Mouse (Mus musculus): ENCODE measurements at regions not wholly inside any gene's neighbourhood (a gene's known extent, or its start where the extent isn't known, plus 50 kb on each side); places are given as distances from the start of the nearest gene placed in this dataset.

DNA sequence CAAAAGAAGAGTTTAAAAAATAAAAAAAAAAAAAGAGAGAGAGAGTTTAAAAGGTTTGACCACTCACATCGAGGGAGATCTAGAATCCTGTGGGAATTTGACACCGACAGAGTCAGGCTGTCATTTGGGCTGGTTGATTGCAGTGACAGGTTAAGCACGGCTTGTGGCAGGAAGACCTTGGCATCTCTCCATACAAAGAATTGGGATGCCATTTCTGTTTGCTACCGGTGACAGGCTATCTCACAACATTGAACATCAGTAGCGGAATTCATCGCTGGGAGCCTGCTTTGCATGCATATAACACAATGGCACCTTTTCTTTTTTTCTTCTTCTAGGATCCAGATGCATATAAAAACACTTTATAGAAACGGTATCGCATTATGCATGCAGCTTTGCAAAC, 53.7 kb upstream of the Gm26657 start:
- ATAC-seq (ENCODE audit: low TSS enrichment): no peak

DNA sequence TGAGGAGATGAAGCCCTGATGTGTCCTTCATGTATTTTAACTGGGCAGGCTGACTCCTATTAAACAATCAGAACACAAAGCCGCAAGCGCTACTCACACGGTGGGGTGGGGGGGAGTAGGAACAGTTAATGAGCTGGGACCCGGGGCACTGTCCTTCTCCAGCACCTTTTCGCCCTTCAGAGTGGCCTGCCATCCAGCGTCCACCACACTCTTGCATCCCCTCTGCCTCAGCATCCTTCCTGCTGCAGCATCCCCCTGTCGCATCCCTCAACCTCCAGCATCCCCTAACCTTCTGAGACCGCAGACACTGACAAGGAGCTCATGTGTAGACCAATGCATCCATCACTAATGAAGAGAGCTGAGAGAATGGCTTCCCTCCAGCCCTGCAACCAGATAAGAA, 54.2 kb upstream of the Gm26657 start:
- no peak for ATAC-seq (ENCODE audit: low TSS enrichment)

DNA sequence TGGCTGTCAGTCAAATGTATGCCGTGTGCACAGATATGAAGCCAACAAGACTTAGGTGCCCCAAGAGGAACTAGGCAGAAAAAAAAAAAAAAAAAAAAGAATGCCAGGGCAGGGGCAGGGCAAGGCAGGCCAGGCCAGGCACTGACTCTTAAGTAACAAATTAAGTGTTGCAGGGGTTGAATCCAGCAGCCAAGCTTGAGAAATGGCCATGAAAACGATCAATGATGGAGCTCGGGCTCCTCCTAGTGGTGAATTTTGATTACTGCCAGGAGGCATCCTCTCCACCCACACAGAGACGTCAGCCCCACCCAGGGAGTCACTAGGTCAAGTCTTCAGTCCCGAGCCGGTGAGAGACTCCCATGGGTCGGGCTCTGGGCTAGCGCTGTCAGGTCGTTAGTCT, 54.7 kb upstream of the Gm26657 start:
- peak; percentile 88 for ATAC-seq (ENCODE audit: low TSS enrichment)

DNA sequence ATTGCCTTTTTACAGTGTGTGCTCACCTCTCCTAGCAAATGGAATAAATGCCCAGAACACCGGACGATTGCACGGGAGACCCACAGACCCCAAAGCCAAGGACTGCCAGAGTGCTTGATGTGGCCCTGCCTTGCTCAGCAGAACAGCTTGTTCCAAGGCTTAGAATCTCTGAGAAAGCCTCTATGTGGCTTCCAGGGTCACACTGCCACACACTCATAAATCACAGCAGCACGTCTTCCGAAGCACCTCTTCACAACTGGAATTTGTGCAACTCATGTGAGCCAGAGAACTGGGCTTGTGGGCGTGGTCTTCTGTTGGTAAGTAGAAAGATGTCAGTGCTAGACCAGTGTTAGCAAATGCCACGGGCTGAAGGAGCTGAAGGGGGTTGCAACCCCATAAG, 55.8 kb upstream of the Gm26657 start:
- no peak for ATAC-seq (ENCODE audit: low TSS enrichment)

DNA sequence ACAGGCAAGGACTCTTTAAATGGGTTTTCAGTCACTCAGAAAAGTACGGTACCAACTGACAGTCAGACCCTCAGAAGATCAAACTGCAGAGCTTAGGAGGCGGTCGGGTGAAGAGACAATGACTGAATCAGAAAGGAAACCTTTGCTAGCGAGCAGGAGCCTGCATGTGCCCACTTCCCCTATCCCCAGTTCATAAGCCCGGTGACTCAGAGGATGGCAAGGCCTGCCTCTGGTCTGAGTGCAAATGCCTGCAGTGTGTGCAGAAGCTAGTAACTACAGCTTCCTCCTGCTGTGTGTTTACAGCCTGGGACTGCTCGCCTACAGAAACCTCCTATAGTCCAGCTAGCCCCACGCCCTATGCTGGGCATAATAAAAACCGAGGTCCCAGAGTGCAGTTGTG, 58.7 kb upstream of the Gm26657 start:
- no peak for ATAC-seq (ENCODE audit: low TSS enrichment)

DNA sequence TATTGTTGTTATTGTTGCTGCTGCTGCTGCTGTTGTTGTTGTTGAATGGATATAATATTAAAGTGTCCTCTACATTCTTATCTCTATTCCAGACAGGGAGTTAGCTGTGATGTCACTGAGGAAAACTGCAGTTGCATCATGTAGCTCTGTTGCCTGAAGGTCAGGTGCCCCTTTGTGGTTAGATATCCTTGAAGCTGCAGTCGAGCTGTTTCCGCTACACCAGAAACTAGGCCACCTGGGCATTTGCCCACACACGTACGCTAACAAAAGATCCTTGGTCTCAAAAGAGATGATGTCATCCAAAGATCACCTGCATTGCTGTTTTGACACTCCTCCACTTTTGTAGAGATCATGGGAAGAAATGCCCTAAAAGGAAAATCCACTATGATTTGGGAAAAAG, 66.0 kb upstream of the Gm26657 start:
- ATAC-seq (ENCODE audit: low TSS enrichment): no peak

DNA sequence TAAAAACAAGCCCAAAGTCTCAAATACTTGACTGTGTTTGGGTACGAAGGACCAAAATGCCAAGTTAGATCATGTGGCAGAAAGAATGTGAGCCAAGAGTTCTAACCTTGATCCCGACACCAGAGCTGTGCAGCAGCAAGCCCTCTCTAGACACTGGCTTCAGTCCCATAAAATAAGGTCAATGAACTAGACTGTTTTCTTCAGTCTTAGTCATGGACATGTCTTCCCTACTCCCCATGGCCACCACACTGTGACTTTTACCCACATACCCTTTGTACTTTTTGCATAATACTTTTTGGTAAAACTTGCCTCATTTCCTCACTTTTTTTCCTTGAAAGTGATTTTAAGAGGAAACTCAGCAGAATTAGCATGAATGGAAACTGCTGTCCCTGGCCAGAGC, 74.9 kb upstream of the Gm26657 start:
- ATAC-seq (ENCODE audit: low TSS enrichment): no peak

DNA sequence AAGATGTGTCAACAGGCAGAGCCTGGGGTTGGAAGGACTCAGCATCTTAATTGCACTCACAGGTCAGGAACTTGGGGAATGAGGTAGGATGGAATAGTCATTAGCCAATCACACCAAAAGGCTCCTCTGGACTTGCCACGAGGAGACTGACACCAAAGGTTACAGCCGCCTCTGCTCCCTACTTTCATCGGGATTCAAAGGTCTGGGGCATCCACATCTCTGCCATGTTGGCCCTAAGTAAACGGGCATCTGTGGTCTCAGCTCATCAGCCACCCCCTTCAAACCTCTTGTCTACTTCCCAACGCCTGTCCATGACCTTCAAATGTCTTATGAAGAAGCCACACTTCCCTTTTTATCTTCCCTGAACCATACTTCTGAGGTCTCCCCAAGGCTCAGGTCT, 78.1 kb upstream of the Gm26657 start:
- no peak for ATAC-seq (ENCODE audit: low TSS enrichment)

DNA sequence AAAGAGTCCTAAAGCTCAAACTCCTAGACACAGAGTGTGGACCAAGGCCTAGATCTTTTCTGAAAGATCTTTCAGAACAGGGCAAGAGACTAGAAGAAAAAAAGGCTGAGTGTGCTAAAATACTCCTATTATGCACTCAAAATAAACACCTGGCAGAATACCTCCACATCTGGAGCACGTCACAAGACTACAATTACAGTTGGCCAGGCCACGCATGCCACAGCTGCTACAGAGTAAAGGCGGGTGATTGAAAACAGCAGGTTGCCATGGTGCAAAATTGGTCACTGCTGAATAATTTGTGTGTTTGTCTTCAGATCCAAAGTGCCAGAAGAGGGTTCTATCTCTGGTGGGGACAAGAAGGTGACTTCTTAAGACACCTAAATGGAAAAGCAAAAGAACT, 82.8 kb upstream of the Gm26657 start:
- ATAC-seq (ENCODE audit: low TSS enrichment): no peak

DNA sequence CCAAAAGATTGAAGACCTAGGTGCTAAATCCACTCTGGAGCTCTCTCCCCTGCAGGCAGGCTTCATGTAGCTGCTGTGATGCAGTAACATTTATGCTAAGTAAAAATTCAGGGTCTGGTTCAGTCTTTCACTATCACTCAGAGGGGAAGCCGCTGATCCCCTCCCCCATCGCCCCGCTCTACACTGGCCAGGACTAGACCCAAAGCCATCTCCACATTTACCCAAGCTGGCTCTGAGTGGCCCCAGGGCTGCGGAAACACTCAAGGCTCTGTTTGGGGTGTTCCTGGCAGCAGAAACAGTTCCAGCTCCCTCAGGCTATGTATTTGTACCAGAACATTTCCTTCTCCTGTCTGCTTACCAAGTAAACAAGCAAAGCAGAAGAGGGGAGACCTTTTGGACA, 85.5 kb upstream of the Gm26657 start:
- peak; percentile 72; the same call in 1 of the 2 replicates for ATAC-seq (ENCODE audit: low TSS enrichment)

DNA sequence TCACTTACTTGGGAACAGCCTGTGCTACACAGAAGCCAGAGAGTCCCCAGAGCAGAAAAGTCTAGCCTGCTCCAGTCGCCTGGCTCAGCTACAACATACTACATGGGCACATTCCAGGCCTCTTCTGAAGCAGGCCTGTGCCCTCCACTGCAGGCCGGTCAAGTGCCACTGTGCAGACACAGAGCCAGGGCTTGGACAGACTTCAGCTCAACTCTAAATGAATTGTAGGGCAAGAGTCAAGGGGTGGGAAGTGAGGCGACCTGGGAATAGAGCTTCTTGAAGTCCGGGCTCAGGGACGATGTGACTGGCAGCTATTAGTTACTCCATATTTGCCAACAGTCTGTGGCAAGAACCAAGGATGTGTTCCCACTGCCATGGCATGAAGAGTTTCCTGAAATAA, 87.1 kb upstream of the Gm26657 start:
- no peak for ATAC-seq (ENCODE audit: low TSS enrichment)

DNA sequence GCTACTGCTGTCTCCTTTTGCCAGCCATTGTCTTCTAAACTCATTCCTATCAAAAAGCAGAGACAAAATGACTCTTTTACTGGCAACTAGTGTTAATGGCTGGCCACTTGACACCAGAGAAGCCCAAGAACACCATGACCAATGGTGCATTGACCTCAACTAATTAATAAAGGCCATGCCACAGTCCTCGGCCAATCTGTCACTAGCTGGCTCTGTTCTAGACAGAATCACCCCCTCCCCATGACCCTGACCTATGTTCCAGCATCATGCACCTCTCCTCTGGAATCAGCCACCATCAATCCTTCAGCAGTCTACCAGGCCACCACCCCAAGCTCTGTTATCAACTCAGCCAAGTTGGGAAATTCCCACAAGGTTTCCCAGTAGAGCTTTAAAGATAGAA, 90.1 kb upstream of the Gm26657 start:
- ATAC-seq (ENCODE audit: low TSS enrichment): no peak

DNA sequence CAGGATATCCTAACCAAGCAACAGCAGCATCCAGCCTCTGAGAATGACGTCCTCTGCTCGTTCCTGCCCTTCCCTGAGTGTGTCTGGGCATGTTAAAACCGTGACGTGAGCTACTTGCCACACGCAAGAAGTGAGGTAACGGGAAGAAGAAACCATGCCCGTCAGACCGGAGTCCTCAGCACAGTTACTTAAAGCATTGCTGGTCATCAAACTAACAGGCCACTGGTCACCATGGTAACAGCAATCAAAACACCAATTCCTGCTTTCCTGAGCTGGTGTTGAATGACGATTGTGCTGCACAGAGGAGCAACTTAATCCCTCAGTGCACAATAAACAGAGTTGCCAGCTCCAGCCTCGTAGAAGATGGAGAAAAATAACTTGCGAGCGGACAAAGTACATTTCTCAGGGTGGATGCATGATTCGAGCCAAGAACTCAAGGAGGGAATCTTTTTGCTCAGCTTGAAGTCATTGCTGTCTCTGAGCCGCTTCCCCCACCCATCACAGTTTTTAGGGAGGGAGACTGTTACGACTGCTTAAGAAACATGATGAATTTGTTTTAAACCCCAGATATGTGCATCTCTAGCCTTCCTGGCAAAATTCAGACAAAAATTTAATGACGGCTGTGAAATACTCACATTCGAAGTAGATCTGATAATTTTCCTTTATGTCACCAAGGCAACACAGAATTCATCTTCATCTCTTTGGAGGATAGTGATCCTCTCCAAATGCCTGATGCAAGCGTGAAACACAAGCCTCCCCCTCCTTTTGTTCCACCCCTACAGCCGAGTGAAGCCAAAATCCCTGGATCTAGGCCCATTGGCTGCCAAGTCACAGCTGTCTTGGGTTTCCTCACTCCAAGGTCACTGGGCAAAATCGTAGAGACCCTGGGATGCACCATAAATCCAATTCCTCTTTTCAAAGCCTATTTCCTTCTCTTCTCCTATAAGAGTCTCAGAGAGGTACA, 95.6 kb upstream of the Gm26657 start:
- peak; percentile 85 for ATAC-seq (ENCODE audit: low TSS enrichment)

DNA sequence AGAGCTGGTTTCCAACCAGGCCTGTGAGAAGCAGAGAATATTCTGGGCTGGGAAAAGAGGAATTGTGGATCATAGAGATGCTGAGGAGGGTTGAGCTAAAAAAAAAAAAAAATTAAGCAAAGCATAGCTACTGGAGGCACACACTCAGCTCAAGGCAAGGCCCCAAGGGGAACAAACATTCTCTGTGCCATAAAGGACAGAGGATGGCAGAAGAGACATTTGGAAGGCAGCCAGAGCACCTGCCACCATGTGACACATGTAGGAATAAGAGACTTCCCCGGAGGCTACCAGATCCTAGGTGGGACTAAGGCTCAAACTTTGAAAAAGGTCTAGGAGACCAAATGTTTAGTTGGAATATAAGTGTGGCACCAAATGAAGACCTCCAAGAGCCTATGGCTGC, 96.4 kb upstream of the Gm26657 start:
- ATAC-seq (ENCODE audit: low TSS enrichment): no peak

DNA sequence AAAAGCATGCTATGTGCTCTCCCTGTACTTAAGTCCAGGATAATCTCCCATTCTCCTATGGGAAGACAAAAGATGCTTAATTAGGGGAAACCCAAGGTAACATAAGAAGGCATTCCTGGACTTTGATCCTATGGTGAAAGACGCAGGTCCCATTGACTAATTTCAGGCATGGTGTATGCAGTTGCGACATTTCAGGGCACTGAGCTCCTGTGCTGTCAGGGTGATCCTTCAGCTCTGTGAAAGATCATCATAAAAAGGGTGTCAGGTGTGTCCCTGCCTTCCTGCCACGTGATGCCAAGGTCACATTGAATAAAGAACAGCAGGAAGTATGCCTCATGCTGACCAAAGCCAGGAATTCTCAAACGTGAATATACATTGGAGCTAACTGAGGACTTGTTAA, 100.2 kb upstream of the Gm26657 start:
- no peak for ATAC-seq (ENCODE audit: low TSS enrichment)

DNA sequence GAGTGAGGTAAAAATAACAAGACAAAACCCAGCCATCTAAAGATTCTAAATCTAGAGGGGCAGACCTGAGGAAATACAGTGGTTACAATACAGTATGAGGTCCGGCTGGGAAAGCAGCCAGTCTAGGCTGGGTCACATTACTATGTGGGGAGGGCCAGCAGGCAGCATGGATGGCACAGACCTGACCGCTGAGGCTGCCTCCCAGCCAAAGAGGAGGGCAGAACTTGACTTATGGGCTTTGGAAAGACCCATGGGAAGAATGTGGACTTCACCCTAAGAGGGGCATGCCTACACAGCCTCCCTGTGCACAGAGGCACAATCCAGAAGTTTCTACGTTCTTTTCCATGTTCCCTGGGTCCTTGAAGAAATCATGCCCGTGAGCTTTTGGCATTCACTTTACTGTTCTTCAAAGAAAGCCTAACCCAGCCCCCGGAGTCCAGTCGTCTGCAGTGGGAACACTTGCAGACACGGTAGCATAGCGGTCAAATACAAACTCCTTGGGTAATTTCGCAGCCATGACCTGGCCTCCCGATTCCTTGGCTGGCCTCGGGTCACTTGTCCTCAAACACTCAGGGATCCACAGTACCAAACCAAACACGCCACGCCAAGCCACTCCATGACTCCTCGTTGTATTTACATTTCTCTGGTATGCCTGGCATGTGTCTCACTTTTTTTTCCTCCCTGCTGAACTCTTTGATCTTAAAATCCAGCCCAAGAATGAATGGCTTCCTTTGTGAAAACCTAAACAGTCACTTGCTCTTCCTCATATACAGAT, 101.0 kb upstream of the Gm26657 start:
- ATAC-seq (ENCODE audit: low TSS enrichment): no peak

DNA sequence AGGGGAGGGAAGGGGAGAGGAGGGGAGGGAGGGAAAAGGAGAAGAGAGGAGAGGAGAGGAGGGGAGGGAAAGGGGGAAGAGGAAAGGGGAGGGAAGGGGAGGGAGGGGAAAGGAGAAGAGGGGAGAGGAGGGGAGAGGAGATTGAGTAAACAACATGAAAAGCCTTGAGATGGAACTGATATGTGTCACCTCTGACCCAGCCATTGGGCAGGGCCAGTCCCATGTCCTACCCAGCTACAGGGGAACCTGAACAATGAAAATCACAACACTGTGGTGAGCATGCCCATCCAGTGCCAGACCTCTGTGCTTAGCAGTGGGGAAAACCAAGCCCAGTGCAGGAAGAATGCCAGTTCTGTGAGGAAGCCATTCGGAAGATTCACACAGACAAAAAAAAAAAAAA, 103.6 kb upstream of the Gm26657 start:
- no peak for ATAC-seq (ENCODE audit: low TSS enrichment)

DNA sequence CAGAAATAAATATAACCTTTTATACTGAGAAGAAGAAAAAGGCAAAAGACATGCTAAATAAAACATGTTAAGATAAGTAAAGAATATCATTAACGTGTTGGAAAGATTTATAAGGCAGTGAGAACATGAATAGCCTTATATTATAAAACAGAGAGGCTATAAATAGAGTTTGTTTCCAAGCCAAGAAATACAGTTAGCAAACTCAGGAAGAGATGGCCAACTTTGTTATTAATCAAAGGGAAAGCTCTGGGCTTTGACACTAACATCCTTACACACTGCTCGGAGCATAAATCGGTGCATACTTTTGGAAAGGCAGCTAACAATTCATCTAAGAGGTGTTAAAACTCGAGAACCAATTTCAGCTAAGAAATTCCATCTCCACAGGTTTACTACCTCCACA, 106.3 kb upstream of the Gm26657 start:
- ATAC-seq (ENCODE audit: low TSS enrichment): no peak

DNA sequence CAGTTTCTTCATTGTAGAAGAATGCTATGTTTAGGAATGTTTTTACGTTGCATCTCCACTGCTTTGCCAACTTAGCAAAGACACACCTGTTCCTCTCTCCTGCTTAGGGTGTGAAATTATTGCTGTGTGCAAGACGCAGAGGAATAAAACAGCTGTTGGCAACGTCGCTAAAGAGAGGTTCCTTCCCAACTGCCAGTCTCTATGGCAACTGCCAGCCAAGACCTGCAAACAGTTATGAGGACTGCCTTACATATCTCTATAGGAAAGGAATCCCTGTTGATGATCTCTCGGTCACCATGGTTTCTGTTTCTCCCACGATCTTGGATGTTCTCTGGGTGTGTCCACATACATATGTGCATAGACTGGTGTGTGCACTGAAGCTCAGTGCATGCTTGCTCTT, 109.6 kb upstream of the Gm26657 start:
- peak; percentile 83 for ATAC-seq (ENCODE audit: low TSS enrichment)

DNA sequence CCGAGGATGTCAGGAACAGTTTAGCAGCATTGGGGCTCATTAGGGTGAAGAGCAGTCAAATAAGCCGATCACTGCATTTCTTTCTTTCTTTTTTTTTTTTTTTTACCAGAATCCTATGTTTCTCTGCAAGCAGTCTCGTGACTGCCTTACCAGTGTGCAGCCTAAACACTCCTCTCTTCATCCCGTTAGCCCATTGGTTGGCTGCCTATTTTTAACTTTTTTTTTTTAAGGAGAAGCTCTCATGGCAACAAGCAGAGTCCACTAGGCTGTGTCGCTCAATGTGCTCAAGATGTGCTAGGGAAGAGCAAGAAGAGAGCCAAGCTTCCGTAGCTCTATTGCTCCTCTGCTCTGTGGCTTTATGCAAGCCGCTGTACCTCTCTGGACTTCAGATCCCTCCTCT, 112.7 kb upstream of the Gm26657 start:
- ATAC-seq (ENCODE audit: low TSS enrichment): peak; percentile 69

DNA sequence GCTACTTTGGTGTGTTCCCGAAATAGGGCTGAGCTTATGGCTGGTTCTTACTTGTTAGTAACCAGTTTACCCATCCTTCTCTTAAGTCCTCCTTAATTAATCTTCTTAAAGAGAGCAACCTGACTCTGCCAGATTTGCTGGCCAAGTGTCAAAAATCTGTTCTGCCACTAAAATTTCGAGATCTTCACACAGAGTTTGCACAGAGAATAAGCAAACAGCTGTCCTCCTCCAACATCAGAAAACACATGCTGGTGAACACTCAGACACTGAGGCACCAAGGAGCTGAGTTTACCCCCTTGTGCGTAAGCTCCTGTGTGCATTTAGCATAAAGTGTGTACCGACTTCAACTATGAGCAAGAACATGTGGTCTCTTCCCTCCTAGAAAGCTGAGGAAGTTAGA, 118.1 kb upstream of the Gm26657 start:
- peak; percentile 61 for ATAC-seq (ENCODE audit: low TSS enrichment)

DNA sequence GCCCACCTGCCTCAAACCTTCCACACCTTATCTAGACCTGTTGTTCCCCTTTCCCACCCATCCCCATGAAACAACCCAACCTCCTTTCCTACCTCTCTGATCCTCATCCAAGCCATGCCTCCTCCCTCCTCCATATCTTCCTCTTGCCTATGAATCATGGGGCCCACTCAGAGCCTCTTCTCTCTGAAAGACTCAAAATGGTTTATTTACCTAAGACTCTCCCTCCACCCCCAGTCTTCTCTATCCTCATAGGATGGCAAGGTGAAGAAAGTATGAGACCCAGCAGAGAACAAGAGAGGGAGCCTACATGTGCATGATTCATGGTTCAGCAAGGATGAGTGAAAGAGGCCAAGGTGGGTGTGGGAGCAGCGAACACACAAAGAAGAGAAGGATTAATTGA, 118.5 kb upstream of the Gm26657 start:
- peak; percentile 56 for ATAC-seq (ENCODE audit: low TSS enrichment)

DNA sequence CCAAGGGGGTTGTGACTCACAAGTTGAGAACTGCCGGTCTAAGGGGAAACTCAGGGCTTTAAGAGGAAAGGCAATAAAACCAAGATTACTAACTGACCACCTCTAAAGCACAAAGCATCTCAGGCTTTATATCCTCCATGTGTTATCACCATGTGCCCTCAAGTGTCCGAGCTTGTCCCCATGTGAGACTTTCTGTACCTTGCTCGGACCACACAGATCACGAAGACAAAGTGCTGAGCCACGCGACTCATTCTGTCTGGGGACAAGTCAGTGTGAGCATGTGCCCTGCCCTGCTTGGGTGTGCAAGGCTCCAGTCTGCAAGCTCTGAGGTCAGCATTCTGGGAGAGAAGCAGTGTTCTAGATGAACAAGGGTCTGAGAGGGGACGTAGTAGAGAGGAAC, 119.2 kb upstream of the Gm26657 start:
- no peak for ATAC-seq (ENCODE audit: low TSS enrichment)
